Mouse (Mus musculus): ENCODE results near the gene Igfbp4.

Igfbp4 gene

GRCm38 (mm10) chr11:99080902-99081543 is 40.0 kb downstream of the Igfbp4 start:
- DNase-seq (ENCODE audit: low spot score in 2 of 2): no peak

GRCm38 (mm10) chr11:99081566-99081965 is 40.5 kb downstream of the Igfbp4 start:
- no peak for DNase-seq (ENCODE audit: low spot score in 2 of 2)

GRCm38 (mm10) chr11:99082098-99082497 is 41.1 kb downstream of the Igfbp4 start:
- DNase-seq (ENCODE audit: low spot score in 2 of 2): peak in 1 of 2 experiments; percentile 57

GRCm38 (mm10) chr11:99083516-99083915 is 42.5 kb downstream of the Igfbp4 start:
- DNase-seq (ENCODE audit: low spot score in 2 of 2): no peak

- no peak for DNase-seq (ENCODE audit: low spot score in 2 of 2)
Observed at GRCm38 (mm10) chr11:99084366-99084765, 43.3 kb downstream of the Igfbp4 start.

- DNase-seq (ENCODE audit: low spot score in 2 of 2): no peak
Observed at GRCm38 (mm10) chr11:99088486-99088885, 47.4 kb downstream of the Igfbp4 start.

GRCm38 (mm10) chr11:99089077-99089601 is 48.1 kb downstream of the Igfbp4 start, which contains the start of gene Tns4:
Gene Tns4, minus strand, starts transcription at chr11:99089306.
- DNase-seq (ENCODE audit: low spot score in 2 of 2): no peak

GRCm38 (mm10) chr11:99090391-99090790 is 49.3 kb downstream of the Igfbp4 start:
- DNase-seq (ENCODE audit: low spot score in 2 of 2): no peak

GRCm38 (mm10) chr11:99091666-99092065 is 50.6 kb downstream of the Igfbp4 start:
- no peak for DNase-seq (ENCODE audit: low spot score in 2 of 2)

GRCm38 (mm10) chr11:99093740-99094139 is 52.7 kb downstream of the Igfbp4 start:
- no peak for DNase-seq (ENCODE audit: low spot score in 2 of 2)

- DNase-seq (ENCODE audit: low spot score in 2 of 2): no peak
Observed at GRCm38 (mm10) chr11:99094911-99095676, 54.0 kb downstream of the Igfbp4 start.

GRCm38 (mm10) chr11:99095759-99096158 is 54.7 kb downstream of the Igfbp4 start:
- no peak for DNase-seq (ENCODE audit: low spot score in 2 of 2)

GRCm38 (mm10) chr11:99096417-99096816 is 55.4 kb downstream of the Igfbp4 start:
- DNase-seq (ENCODE audit: low spot score in 2 of 2): no peak

GRCm38 (mm10) chr11:99096996-99097774 is 56.1 kb downstream of the Igfbp4 start:
- no peak for DNase-seq (ENCODE audit: low spot score in 2 of 2)

- no peak for DNase-seq (ENCODE audit: low spot score in 2 of 2)
Observed at GRCm38 (mm10) chr11:99098924-99099323, 57.9 kb downstream of the Igfbp4 start.

- no peak for DNase-seq (ENCODE audit: low spot score in 2 of 2)
Observed at GRCm38 (mm10) chr11:99099516-99099915, 58.5 kb downstream of the Igfbp4 start.

- no peak for DNase-seq (ENCODE audit: low spot score in 2 of 2)
Observed at GRCm38 (mm10) chr11:99100215-99100614, 59.2 kb downstream of the Igfbp4 start.

- no peak for DNase-seq (ENCODE audit: low spot score in 2 of 2)
Observed at GRCm38 (mm10) chr11:99101693-99102092, 60.6 kb downstream of the Igfbp4 start.

- no peak for DNase-seq (ENCODE audit: low spot score in 2 of 2)
Observed at GRCm38 (mm10) chr11:99102575-99103270, 61.7 kb downstream of the Igfbp4 start.
